Mouse (Mus musculus): ENCODE results near the gene Napb.

Napb gene

DNA sequence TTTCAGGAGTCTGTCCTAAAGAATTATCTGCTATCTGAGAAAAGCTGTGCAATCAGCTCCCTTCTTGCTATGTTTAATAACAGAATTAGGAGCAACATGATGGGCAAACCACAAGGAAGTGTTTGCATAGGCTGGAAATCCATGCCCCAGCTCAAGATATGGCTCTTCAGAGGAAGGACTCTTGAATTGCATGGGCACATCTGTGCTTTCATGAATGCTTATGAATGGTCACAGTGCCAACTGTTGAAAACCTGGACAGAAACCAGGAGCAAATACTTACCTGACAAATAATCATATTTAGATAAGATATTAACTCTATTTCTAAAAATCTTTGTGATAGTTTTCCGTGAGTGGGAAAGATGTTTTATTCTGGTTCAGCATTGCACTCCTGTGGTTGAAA, 45.4 kb downstream of the Napb start:
- DNase-seq: no peak

DNA sequence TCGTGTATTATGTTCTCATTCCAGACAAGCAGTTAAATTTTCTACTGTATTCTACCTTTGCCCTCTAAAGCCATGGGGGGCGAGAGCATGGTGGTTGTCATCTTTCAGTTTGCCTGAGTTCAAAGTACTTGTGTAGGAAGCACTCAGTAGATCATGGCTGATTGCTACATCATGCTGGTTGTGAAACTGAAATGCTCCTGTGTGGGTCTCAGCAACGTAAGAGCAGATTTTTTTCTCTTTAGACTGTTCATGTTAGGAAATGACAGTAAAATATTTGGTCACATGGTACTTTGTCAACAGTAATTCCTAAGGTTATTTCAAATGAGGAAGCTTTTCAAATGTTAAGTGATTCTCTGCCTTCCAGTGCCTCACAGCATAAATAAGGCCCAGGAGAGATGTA, 46.6 kb downstream of the Napb start:
- DNase-seq: no peak

DNA sequence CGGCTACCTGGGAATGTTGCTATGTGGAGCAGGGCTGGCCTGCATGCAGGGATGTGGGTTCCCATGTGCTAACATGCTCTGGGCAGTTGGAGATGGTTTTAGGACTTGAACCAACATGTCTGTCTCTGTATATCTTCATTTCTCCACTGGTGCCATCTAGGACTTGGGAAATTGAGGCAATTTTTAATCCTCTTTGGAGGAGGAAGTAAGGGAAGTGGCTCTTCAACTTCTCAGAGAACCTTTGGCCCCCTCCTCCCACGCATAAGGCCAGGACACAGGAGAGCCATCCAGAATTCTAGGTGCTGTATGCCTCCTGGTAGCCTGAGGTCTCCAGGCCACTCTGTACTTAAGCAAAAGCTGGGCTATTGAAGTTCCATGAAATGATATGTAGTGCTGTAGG, 47.3 kb downstream of the Napb start:
- DNase-seq: no peak

DNA sequence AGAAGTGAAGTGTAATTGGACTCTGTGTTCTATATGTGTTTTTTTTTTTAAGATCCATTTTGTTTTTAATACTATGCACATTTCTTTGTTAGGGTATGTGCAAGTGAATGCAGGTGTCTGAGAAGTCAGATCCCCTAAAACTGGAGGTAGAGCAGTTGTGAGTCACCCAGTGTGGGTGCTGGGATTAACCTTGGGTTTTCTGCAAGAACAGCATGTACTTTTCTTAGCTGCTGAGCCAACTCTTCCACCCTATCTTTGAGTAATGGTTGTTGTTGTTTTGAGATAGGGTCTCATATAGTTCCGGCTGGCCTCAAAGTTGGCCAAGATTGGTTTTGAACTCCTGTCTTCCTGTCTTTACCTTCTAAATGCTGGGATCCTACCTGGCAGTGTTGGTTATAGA, 49.2 kb downstream of the Napb start:
- no peak for DNase-seq

DNA sequence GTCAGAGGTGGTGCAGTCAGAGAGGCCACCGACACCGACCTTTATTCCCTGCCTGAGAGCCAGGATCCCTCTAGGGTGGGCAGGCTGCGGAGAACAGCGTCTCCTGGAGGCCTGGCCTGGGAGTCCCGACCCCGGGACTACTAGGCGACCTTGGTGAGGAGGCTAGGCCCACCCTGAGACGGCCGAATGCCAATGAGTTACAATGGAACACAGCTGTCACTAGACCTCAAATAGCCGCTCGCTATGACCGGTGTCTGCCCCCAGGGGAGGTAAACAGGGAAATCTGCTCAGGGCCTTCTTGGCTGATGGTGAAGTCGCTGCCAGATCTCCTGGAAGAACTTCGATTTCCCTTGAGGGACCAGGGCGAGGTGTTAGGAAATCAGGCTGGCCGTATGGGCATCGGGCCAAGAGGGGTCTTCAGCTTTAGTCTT, 50.8 kb downstream of the Napb start:
- DNase-seq: peak; percentile 79

DNA sequence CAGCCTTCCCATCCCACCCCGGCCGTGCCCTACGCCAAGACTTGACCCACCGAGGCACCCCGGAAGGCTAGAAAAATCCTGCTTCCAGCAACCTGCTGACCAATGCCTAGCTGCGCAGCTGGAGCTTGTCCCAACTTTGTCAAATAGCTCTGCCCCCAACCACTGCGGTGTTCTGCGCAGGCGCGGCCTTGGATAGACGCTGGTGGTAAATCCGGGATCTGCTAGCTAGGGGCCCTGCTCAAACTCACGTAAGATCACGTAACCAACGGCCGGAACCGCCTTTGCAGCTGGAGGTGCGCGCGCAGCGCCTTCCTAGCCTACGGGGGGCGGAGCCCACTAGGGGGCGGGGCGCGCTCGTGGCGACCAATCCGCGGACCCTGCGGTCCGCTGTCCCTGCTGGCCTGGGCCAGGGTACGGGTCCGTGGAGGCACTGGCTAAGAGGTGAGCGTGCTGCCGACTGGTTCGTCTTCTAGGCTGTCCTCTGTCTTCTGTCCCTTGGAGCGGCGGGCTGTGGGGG, 51.4 kb downstream of the Napb start, which contains the start of gene Gzf1:
Gzf1 (plus strand) TSS at position 249 of the 517 bp plus-strand sequence.
- DNase-seq: peak; percentile 99

DNA sequence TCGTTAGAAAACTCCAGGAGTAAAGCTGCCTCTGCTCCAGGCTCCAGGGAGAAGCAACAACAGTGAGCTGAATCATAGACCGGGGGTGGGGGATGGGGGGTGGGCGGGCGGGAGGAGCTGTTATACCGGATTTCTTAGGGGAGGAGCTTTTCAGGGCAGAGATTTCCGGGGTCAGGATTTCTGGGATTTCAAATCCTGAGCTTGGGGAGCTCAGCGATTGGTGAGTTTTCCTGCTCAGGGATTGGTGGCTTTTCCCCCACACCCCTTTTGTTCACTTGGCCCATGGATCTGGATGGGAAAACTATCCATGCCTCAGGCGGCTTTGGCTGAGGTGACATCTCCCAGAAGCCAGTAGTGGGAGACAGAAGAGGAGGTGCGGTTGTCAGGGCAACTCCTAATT, 52.9 kb downstream of the Napb start:
- DNase-seq: peak; percentile 53

DNA sequence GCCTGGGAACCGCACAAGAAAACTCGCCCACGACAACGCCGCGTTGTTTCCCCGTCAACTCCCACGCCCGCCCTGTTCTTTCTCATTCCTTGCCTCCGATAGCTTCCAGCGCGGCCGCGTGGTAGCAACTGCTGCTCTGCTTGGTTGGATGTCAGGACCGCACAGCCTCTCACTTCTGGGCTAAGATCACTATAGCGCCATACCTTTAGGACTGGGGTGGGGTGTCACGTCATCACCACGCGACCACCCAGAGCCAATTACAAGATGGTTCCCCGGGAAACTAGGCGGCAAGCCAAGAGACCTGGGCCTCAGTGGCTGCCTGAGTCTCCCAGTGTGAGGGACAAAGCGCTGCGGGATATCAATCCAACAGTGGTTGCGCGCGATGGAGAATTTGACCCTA, 54.5 kb downstream of the Napb start:
- DNase-seq: peak; percentile 54

DNA sequence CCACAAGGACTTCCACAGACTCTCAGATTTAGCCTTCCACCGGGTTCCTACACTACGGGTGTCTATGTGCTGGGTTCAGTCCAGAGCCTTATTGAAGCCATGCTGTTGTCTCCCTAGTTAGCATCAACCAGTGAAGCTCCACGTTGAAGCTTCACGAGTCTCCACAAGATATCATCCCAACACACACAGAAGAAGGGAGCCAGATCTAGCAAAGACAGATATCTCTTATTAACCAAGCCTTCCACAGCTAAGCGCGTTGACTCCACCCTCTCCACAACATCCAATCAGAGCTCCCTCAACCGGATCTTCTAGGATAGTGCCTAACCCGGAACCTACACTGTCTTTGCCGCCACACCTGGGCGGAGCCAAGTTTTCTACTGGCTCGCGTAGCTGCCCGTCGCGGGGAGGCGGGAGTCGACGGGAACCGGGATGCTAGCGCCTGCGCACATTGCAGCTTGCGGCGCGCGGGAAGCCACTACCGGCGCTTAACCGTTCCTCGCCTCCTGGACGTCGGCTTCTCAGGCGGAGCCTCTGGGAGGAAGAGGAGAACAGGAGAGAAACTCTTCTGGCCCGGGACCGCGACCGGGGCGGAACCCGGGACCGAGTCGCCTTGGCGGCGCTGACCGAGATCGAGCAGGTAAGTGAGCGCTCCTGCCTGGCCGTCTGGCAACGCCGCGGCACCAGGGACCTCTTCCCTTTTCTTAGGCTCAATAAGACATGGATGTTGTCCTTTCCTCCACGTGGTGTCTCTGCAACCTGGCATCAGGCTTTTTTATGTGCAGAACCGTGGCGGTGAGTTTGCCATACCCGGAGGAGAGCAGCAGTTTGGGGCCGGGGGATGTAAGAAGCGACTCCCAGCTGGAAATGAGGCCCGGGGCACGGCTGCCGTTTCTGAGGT, 59.8 kb downstream of the Napb start, which contains the start of gene Nxt1:
Nxt1 (plus strand) TSS at position 403 of the 898 bp plus-strand sequence.
- peak; percentile 99 for DNase-seq

DNA sequence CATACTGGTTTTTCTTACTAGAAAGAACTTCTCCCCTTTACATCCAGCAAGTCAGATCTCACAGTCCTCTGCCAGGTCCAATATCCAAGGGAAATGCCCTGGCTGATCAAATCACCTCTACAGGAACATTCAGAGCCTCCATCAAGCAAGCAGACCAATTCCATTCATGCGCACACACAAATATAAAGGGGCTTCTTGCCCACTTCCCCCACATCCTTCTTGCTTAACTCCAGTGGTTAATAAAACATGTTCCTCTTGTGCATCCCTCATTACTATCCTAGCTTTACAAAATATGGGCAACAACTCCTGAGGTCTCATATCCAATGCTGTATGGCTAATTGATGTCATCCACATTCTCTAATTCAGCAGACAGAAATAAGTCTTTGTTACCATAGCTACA, 68.8 kb downstream of the Napb start:
- DNase-seq: no peak

DNA sequence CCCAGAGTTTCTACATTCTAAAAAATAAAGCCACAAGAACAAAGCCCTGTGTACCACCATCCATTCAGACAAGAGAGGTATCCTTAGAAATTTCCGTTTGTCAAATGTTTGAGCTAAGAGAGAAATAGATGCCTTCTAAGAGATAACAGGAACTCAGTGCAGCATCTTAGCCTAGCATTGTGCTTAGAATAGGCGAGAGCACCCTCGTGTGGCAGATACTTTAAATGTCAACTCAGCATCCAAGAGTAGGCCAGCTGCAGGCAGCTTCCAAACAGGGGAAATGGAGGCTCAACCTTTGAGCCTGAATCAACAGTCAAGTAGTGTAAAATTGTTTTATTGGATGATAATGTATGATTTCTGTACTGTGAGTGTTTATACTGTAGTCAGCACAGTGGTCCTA, 77.3 kb downstream of the Napb start:
- DNase-seq: peak; percentile 10

DNA sequence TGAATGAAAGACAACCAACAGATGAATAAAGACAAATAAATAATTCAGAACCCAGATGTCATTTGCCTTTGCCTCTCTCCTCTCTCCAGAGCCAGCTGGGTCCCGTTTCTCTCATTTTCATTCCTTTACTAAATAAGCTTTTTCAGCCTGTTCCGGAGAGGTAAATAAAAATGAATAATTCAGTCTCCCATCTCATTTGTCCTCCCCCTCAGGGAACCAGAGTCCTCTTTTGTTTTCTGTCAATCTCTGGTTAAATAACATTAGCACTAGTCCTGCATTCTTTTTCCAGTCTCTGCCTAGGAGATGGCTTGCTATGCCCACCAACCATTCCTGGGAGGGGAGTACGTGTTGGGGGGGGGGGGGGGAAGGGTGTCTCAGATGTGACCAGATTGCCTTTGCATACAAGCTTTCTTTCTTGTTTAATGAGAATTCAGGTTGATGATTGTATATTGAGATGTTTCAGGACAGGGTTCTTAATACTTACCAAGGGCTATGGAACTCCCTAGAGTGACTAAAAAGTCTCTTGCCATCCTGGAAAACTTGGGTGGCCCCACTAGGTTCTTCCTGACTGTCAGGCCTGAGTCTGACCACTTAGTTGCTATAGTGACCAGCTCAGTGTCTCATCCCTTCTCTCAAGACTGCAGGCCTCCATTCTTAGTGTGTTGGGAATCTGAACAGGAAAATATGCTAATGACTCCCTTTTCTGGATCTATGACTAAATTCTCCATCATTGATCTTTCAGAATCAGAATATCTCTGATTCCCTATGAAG, 81.5 kb downstream of the Napb start:
- DNase-seq: no peak

DNA sequence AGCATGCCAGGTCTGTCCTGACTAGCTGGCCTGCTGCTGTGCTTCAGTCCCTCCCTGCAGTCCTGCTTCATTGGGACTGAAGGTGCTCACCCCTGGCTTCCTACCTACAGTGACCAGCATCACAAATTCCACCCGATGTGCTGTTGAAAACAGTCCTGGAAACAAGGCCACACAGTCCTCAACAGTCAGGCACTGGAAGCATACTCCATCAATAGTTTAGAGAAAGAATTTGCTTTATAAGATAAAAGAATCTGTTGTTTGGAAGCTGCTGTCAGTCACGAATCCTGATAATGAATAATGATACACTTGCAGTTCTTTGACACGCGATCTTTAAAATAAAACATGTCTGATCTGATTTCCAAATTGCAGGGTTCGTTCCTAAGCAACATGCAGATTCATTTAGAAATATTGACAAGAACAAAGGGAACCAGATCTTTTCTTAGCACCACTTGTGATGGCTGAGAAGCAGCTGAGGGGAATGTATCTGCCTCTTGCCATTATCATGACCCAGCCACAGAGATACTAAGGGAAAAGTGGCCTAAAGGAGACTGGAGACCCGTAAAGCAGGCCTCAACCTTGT, 87.8 kb downstream of the Napb start:
- DNase-seq: no peak
